Mouse (Mus musculus) C2C12 (cell line): ENCODE measurements around the gene Rap2b. TPM values are rescaled to one million over a fixed set of nuclear protein-coding genes. Genes with fewer than 3 reads are reported as not detected.

ENCODE experiments used
- H3K27me3 ChIP-seq: one replicate; pipeline ENCODE4 v1.6.1; 2011; ENCODE audit not compliant: control insufficient read depth, insufficient read depth, insufficient read length
- H3K36me3 ChIP-seq: one replicate; pipeline ENCODE4 v1.6.1; 2011; ENCODE audit not compliant: control insufficient read depth, insufficient read depth
- H3K4me3 ChIP-seq: one replicate; pipeline ENCODE4 v1.5.1; 2011; ENCODE audit warnings: mild to moderate bottlenecking, control low read depth; ENCODE audit not compliant: poor library complexity, insufficient read depth, severe bottlenecking
- H3K79me2 ChIP-seq: one replicate; pipeline ENCODE4 v1.6.1; 2011; ENCODE audit not compliant: control insufficient read depth, insufficient read depth
- H3K79me3 ChIP-seq: one replicate; pipeline ENCODE4 v1.6.1; 2011; ENCODE audit warnings: low read depth, control low read depth
- H3ac ChIP-seq: one replicate; pipeline ENCODE3; 2011; ENCODE audit warnings: low read depth; ENCODE audit not compliant: control insufficient read depth, insufficient read length
- CEBPB ChIP-seq: IDR thresholded peaks from one replicate; pipeline ENCODE4 v1.6.1; 2011; ENCODE audit warnings: low read depth, mild to moderate bottlenecking, control low read depth, moderate library complexity
- CTCF ChIP-seq: IDR thresholded peaks from one replicate; pipeline ENCODE4 v1.5.1; 2011; ENCODE audit not compliant: control insufficient read depth, insufficient read depth, insufficient read length
- FOSL1 ChIP-seq: IDR thresholded peaks from one replicate; pipeline ENCODE4 v1.8.0; 2011; ENCODE audit warnings: mild to moderate bottlenecking, low read length; ENCODE audit not compliant: poor library complexity, insufficient read depth, severe bottlenecking
- MAX ChIP-seq: IDR thresholded peaks from one replicate; pipeline ENCODE4 v1.6.1; 2011; ENCODE audit warnings: mild to moderate bottlenecking, control low read depth
- MYOD1 ChIP-seq: IDR thresholded peaks from one replicate; pipeline ENCODE4 v1.6.1; 2011; ENCODE audit warnings: low read depth; ENCODE audit not compliant: control insufficient read depth, insufficient read length
- MYOG ChIP-seq: IDR thresholded peaks from one replicate; pipeline ENCODE4 v1.6.1; 2011; ENCODE audit not compliant: control insufficient read depth, insufficient read length; ENCODE audit errors: extremely low read depth
- USF1 ChIP-seq: IDR thresholded peaks from one replicate; pipeline ENCODE4 v1.6.1; 2011; ENCODE audit warnings: low read depth, mild to moderate bottlenecking, control low read depth, moderate library complexity
- polyA plus RNA-seq: library from polyadenylated mRNA; unstranded; fragments of >200 nt; fragmentation: generic; extraction: Trizol; gene quantifications from one replicate; pipeline ENCODE4 v1.2.1, GENCODE M21; 2012; ENCODE audit warnings: missing spikeins

Gene Rap2b
- polyA plus RNA-seq, 1 experiment = 4.5 TPM

DNA sequence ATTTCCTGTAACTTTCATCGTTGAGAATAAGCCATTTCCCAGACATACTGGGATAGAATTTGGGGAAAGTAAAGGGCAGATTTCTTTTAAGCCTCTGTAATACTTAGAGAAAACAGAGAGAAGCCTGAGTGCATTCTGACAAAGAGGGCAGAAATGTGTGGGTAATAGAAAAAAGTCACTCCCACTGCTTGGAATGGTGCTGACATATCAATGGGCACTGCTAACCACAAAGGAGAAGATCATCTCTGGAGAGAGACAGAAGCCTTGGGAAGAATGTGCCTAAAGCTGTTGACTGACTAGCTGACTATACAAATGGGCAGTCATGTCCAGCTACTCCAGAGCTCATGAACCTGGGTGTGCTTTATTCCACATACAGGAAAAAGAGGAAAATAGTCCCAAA, 6.0 kb upstream of the Rap2b start:
- Histone ChIP-seq H3K4me3 (no peak overlapping the region), H3K36me3 (no peaks in the 10 kb centered on the region), H3K27me3 (no peaks in the 10 kb centered on the region), H3K79me2 (no peaks in the 10 kb centered on the region), H3ac (no peak overlapping the region), H3K79me3 (no peaks in the 10 kb centered on the region)
- TF ChIP-seq MAX = no peak
- TF ChIP-seq MYOG = no peak
- no peak for TF ChIP-seq CEBPB
- no peak for TF ChIP-seq MYOD1
- no peak for TF ChIP-seq USF1
- no peak for TF ChIP-seq CTCF
- no peak for TF ChIP-seq FOSL1

DNA sequence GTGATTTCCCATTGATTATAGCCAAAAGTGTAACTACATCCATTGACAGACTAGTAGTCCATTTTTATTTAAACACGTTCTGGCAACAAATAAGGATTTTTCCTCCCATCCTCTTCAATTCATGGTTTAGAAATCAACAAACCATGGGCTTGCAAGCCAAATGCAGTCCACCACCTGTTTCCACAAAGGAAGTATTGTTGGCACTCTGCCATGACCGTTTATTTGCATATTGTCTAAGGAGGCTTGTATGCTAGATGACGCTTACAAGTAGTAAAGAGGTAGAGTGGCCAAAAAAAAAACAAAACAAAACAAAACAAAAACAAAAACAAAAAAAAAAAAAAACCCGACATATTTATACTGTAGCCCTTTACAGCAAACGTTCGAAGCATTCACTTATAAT, 3.3 kb upstream of the Rap2b start:
- Histone ChIP-seq H3K79me2 (no peaks in the 10 kb centered on the region), H3ac (no peak overlapping the region), H3K36me3 (no peaks in the 10 kb centered on the region), H3K79me3 (no peaks in the 10 kb centered on the region), H3K27me3 (no peaks in the 10 kb centered on the region), H3K4me3 (no peak overlapping the region)
- TF ChIP-seq MYOD1 (no peak), CTCF (no peak), USF1 (no peak), MAX (no peak), MYOG (no peak), CEBPB (no peak), FOSL1 (no peak)

DNA sequence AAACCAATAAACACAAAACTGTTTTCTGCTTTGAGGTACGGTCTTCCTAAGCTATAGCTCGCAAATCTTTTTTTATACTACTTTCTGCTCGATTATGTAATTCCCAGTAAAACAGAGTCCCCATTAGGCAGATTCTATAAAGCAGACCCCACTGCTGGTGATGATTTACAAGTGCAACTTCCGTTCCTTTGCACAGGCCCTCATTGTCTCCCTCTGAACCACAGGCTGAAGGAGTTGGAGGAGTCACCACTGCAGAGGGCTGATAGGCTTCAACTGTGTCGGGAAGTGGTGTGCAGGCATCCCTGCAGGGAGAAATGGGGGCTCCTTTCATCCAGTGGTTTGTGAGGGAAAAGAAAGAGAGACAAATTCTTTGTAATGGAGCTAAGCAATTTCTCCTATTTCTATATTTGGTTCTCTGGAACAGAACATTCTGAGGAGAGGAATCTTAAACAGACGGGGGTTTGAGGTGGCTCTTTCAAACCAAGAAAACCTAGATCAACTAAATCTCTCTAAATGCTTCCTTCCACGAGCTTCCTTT, 2.6 kb upstream of the Rap2b start:
- no peaks in the 10 kb centered on the region for H3K27me3 ChIP-seq
- H3K36me3 ChIP-seq = no peaks in the 10 kb centered on the region
- no peaks in the 10 kb centered on the region for H3K79me3 ChIP-seq
- no peak overlapping the region for H3K4me3 ChIP-seq
- no peak overlapping the region for H3ac ChIP-seq
- no peaks in the 10 kb centered on the region for H3K79me2 ChIP-seq
- no peak for TF ChIP-seq USF1
- TF ChIP-seq MYOD1 = no peak
- no peak for TF ChIP-seq FOSL1
- no peak for TF ChIP-seq MAX
- TF ChIP-seq CEBPB = no peak
- no peak for TF ChIP-seq CTCF
- no peak for TF ChIP-seq MYOG

DNA sequence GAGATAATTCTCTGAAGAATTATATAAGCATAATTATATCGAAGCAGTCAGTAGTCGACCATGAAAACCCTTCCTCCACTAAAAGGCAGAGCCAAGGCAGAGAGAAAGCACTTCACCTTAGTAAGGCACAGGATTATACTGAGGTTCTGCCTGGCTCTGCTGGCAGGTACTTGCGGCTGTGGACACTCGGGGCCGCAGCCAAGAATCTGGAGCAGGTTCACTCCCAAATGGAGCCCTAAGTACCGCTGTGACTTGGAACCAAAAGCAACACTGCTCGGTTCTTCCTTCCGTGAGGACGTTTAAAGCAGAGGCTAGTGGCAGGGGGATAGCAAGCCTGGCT, 1.4 kb downstream of the Rap2b start:
- H3K4me3 ChIP-seq = peak overlapping the region; percentile 35
- H3K36me3 ChIP-seq = peaks cover 3% of the 10 kb centered on the region
- H3K27me3 ChIP-seq = no peaks in the 10 kb centered on the region
- peaks cover 32% of the 10 kb centered on the region for H3K79me3 ChIP-seq
- H3K79me2 ChIP-seq = peaks cover 33% of the 10 kb centered on the region
- TF ChIP-seq FOSL1 (no peak), MYOD1 (no peak), CTCF (no peak), USF1 (no peak), MYOG (no peak), MAX (no peak), CEBPB (no peak)
- peak overlapping the region; percentile 78 for H3ac ChIP-seq

DNA sequence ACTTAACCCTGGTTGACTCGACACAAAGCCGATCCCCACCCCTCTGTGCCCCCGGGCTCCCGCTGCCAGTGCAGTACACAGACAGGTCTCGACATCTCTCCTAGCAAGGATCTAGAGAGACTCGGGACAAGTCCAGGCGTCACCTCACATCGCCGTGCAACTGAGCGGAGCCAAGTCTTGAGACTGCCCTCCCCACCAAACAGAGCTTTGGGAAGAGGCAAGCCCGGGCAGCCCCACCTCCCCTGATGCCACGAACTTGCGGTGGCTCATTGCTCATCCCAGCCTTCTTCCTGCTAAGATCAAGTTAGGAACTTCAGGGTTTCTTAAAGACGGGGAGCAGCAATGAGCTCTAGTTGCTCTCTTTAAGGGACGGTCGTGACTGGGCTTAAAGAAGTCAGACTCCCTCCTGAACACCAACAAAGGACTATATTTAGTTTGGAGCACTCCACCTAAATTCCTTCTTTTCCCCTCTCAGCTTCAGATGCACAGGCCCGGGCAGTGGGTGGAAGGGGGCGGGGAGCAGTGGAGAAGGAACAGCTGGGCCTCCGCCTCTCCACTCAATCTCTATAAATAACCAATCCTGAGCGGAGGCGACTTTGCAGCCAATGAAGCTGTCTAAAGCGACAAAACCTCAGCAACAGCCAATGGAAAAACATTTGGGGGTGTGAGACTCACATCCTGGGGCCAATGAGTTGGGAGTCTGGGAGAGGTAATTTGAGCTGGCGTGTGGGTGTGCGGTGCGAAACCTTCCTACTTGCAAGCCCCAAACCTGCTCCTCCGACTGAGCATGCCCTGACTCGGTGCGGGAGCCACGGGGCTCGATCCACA, 1.9 kb downstream of the Rap2b start:
- H3ac ChIP-seq = peak overlapping the region; percentile 79
- peaks cover 38% of the 10 kb centered on the region for H3K79me3 ChIP-seq
- peak overlapping the region; percentile 92 for H3K4me3 ChIP-seq
- H3K36me3 ChIP-seq = peaks cover 6% of the 10 kb centered on the region
- H3K27me3 ChIP-seq = no peaks in the 10 kb centered on the region
- peak; percentile 36 for TF ChIP-seq MAX
- no peak for TF ChIP-seq USF1
- peak; percentile 43 for TF ChIP-seq MYOD1
- TF ChIP-seq MYOG = no peak
- peaks cover 39% of the 10 kb centered on the region for H3K79me2 ChIP-seq
